Mouse (Mus musculus): Measurements from ENCODE around the gene Ints6l.
"Not testable (repeated sequence)": the region's sequence is repeated elsewhere in the genome, so short reads cannot be mapped to it uniquely, and the experiment has no call there.

The Ints6l gene

DNA sequence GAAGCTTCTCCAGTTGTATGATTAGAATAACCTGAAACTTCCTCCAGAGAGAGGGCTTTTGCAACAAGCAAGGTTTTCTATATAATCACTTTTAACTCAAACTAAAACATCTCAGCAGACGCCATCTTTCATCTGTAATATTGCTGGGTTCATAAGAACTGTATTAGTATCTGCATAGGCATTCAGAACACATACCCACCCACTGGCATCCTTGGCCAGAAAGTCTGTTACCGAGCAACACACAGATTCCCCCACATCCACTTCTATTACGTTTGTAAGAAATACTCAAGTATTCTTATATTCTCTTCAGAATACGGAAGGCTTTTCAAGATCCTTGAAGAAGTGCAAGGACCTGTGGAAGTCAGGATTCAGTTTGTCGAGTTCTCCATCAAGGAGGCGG is 69.8 kb downstream of the Ints6l start, which contains the start of gene Gm10477:
Gene Gm10477 (plus strand): TSS at position 301 of the 400 bp plus-strand sequence.
- DNase-seq (ENCODE audit: extremely low read depth, insufficient read length, low spot score): not testable (repeated sequence)

DNA sequence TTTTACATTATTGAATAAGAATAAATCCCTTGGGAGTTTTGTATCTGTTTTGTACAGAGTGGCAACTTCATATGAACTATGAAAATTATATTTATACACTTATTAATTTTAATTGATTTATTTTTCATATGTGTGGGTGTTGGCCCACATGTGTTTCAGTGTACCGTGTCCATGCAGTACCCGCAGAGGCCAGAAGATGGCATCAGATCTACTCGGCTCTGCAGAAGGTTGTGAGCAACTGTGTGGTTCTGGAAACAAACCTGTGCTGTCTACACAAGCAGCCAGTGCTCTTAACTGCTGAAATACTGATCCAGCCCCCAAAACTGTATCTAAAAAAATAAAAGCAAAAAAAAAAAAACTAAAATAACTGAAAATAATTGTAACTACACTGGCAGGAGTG is 76.6 kb downstream of the Ints6l start:
- DNase-seq (ENCODE audit: extremely low read depth, insufficient read length, low spot score): no peak

DNA sequence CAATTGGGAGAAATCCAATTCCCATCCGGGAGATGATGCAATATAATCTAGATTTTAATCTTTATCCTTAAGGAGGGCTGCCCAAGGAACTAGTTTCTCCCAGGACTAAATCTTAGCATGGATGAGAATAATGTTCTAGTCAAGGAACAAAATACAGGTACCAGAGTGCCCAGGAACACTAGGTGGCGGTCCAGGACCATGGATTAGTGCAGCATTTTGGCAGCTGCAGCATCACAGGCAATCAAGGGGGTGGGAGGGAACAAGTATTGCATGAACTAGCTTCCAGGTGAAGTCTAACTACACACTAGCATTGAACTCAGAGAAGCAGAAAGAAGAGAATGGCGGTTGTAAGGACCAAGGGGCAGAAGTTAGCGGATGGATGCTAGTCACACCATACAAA is 82.5 kb downstream of the Ints6l start:
- no peak for DNase-seq (ENCODE audit: extremely low read depth, insufficient read length, low spot score)

DNA sequence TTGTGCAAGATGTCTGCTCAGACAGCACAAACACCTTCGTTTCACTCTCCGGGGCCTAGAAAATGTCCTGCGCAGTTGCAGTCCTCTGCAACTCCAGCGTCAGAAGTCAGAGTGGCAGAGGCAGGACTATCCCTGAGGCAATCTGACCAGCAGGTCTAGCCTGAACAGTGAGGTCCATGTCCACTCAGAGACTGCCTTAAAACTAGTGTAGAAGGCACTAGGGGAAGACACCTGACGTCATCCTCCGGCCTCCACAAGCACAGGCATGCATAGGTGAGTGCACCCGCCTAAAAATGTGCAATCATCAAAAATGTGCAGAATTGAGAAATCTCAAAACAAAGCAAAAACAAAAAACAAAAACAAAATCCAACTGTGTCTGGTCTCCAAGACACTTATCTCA is 94.8 kb downstream of the Ints6l start, which contains the start of gene Gm648:
Gene Gm648 (minus strand): TSS at position 101 of the 400 bp plus-strand sequence.
- no peak for DNase-seq (ENCODE audit: extremely low read depth, insufficient read length, low spot score)

DNA sequence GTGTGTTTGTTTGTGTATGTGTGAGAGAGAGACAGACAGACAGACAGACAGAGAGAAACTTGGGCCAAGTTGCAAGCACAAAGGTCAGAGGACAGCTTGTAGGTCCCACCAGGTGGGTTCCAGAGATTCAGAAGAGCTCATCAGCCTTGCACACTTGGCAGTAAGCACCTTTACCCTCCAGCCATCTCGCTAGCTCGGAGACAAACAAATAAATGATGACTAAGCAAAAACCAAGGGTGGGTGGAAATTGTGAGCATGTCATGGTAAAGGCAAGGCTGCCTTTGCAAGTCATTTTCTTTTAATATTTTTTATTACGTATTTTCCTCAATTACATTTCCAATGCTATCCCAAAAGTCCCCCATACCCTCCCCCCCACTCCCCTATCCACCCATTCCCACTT is 98.9 kb downstream of the Ints6l start:
- no peak for DNase-seq (ENCODE audit: extremely low read depth, insufficient read length, low spot score)
